Mouse (Mus musculus): Measurements from ENCODE around the gene Gpr50. TPM values are rescaled to one million over a fixed set of nuclear protein-coding genes. Genes with fewer than 3 reads are reported as not detected.
A peak's percentile ranks its signal among the peaks of the same experiment; 100 is the strongest.

Gpr50 gene
- polyA plus RNA-seq (2017; shearing (Covaris generic)), result not detected

DNA sequence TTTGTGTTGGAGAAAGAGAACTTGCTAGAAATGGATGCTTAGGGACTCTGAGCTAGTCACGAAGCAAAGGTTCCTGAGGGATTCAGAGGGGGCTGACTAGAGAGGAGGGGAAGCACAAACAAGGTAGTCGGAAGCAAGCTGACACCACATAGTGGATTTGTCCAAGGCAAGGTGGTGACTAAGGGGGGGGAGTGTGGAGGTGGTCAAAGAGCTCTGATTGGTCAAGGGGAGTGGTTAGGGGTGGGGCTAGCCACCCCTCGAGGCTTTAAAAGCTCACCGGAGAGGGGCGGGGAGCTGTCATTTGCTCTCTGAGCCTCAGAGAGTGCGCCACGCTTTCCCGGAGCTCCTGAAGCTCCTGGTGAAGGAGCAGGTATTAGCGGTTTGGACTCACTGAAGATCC lies at the start of gene Gpr50:
Gene Gpr50, plus strand, starts transcription at position 294 of the 400 bp plus-strand sequence.
- ATAC-seq, result no peak

GRCm38 (mm10) chrX:71622286-71622685 lies 41.2 kb upstream of the Gpr50 start:
- peak; percentile 73 for ATAC-seq

GRCm38 (mm10) chrX:71623843-71624242 lies 39.6 kb upstream of the Gpr50 start:
- no peak for ATAC-seq

GRCm38 (mm10) chrX:71628306-71628705 lies 35.2 kb upstream of the Gpr50 start:
- ATAC-seq, result no peak

GRCm38 (mm10) chrX:71630709-71631108 lies 32.8 kb upstream of the Gpr50 start:
- ATAC-seq, result no peak

DNA sequence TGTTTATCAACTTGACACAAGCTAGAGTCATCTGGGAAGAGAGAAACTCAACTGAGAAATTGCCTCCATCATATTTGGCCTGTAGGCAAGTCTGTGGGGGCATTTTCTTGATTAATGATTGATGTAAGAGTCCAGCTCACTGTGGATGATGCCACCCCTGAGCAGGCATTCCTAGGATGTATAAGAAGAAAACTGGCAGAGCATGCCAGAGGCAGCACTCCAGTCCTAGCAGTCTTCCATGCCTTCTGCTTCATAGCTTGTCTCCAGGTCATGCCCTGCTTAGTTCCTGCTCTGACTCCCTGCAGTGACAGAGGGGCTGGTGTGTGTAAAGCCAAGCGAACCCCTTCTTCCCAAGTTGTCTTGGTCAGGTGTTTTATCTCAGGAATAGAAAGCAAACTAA lies 32.3 kb upstream of the Gpr50 start:
- no peak for ATAC-seq

DNA sequence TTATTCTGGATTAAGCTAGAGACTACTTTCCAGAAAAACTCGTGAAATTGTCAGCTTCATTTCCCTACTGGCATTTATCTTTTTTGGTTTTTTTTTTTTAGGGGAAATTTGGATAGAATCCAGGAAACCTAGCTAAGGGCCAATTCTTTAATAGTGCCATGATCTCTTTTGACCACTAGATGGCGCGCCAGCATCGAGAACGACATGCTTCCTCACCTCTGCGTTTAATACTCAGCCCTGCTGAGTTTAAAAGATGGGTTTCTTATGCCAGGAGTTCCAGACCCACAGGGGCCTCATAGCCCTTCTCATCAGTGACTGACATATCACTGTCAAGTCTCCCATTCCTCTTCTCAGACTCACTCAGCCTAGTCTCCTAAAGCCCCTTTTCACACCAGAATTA lies 15.5 kb upstream of the Gpr50 start:
- ATAC-seq, result no peak

- no peak for ATAC-seq
Observed at GRCm38 (mm10) chrX:71648434-71648833, 15.0 kb upstream of the Gpr50 start.

GRCm38 (mm10) chrX:71648848-71649454 lies 14.5 kb upstream of the Gpr50 start:
- ATAC-seq, result no peak

GRCm38 (mm10) chrX:71649993-71650392 lies 13.5 kb upstream of the Gpr50 start:
- ATAC-seq, result no peak

DNA sequence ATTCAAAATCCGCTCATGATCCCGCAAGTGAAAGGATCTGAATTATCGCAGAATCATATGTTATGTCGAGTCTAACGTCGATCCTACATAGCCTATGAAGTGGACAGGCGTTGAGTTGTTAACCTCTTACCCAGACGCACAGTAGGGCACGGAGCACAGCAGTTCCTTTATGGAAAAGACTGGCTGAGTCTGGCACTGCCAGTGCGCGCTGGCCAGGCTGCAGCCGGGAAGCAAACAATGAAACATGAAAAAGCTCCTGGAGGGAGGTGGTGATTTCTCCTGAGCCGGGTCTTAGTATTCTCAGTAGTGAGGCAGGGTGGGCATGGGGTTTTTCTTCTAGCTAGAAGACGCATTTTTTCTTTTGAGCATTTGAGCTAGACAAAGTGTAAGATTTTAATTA lies 1.7 kb upstream of the Gpr50 start:
- no peak for ATAC-seq

DNA sequence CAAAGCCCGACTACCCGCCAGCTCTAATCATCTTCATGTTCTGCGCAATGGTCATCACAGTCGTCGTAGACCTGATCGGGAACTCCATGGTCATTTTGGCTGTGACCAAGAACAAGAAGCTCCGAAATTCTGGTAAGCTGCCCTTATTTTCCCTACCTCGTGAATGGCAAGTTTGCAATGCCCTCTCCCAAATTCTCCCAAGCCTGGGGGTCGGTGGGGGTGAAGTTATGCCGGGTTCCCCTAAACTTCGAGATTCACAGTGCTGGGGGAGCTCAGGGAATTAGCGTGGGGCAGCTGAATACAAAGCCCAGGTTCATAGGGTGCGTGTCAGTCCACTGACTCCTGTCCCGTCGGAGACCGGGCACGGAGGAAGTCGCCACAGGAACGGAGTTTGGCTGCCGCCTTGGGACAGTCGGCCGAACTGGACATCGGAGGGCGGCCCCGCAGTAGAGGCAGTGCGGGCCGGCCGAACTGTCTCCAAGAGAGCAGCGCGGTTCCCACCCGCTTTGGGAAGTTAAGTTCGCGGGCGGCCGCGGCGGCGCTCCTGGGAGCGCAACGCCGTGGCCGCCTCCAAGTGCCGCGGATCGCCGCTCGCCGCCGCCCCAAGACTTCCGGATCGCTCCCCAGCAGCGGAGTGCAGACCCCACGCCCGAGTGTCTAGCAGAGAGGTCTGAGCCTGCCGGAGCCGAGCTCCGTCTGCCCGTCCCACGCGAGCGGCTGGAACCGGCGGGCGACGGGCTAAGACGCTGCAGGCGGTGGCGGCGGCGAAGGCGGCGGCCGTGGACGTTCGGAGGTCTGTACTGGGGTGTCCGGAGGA lies 612 bp downstream of the Gpr50 start:
- no peak for ATAC-seq

- ATAC-seq, result no peak
Observed at GRCm38 (mm10) chrX:71664688-71665026, 1.2 kb downstream of the Gpr50 start.

GRCm38 (mm10) chrX:71670254-71670653 lies 6.8 kb downstream of the Gpr50 start:
- ATAC-seq, result no peak

DNA sequence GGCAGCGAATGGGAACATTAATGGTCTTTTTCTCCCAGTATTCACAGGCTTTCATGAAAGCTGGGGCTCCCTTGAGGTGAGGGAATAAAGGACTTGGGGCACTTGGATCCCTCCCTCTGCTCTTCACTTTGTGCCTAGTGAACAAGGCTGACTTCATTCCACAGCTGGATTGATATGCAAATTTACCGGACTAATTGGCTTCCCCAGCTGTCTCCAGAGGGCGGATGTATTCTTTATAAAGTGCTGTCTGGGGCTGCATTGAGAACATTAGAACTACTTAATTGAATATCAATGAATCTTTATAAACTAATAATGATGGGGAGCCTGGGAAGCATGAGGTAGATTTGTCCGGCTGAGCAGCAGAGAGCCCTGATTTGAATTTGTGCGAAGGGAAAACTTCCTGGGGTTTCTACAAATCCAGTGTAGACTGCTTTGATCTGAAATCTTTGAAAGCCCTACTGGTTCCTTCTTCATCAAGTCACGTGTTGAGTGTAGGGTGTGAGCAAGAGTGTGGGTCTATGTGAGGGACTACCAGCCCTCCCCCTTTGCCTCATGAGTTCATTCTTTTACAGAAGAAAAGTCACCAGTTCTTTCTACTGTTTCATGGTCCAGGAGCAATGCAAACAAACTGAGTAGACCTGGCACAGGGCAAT lies 37.5 kb downstream of the Gpr50 start:
- no peak for ATAC-seq

Other genes starting within 250 kb of the Gpr50 start
- 10 to 100 TPM; 18.7 to 20.0 TPM for gene Cd99l2, start 170.8 kb upstream of the Gpr50 start, polyA plus RNA-seq (2017; shearing (Covaris generic))
- 10 to 100 TPM; 49.8 to 60.4 TPM for gene Hmgb3, start 107.7 kb upstream of the Gpr50 start, polyA plus RNA-seq (2017; shearing (Covaris generic))
- gene Vma21, start 152.3 kb downstream of the Gpr50 start, polyA plus RNA-seq (2017; shearing (Covaris generic)), result 10 to 100 TPM; 40.6 to 46.8 TPM

All from activated CD4-positive, CD25-positive, alpha-beta regulatory T cell, adult 4 months (primary cell).